Mouse (Mus musculus) ES-E14 (cell line): ENCODE results near the gene Erc2. TPM values are rescaled to one million over a fixed set of nuclear protein-coding genes. Genes with fewer than 3 reads are reported as not detected.

Source experiments
- DNase-seq: peaks from one replicate; pipeline ENCODE4 v3.0.0-alpha.2; 2013; ENCODE audit warnings: low read depth, low spot score
- H3K27ac ChIP-seq: 2 replicates; pipeline ENCODE4 v1.5.1; 2012; ENCODE audit warnings: low read depth, mild to moderate bottlenecking, low read length, moderate library complexity, mixed read lengths; ENCODE audit not compliant: poor library complexity, insufficient read depth, severe bottlenecking
- H3K36me3 ChIP-seq: 2 replicates; pipeline ENCODE4 v1.6.1; 2012; ENCODE audit warnings: mild to moderate bottlenecking, low read length, moderate library complexity, mixed read lengths; ENCODE audit not compliant: control insufficient read depth, poor library complexity, insufficient read depth, severe bottlenecking
- H3K4me1 ChIP-seq, 2 experiments: fragments of 150-350 bp in 1 of 2; sonication (generic) in 1 of 2; 2 replicates each; pipeline ENCODE4 v1.6.1; 2012; ENCODE audit warnings: low read length in 2 of 2, mild to moderate bottlenecking in 1 of 2, mixed read lengths in 1 of 2; ENCODE audit not compliant: control insufficient read depth in 2 of 2, insufficient read depth in 2 of 2, poor library complexity in 1 of 2
- H3K4me3 ChIP-seq, 2 experiments: fragments of 150-350 bp in 1 of 2; sonication (generic) in 1 of 2; 2 replicates each; pipeline ENCODE4 v1.5.1; 2012; ENCODE audit warnings: low read length in 2 of 2, low read depth in 1 of 2, mild to moderate bottlenecking in 1 of 2, mixed read lengths in 1 of 2; ENCODE audit not compliant: insufficient read depth in 1 of 2, poor library complexity in 1 of 2, severe bottlenecking in 1 of 2
- H3K9ac ChIP-seq: 2 replicates; pipeline ENCODE4 v1.6.1; 2012; ENCODE audit warnings: low read depth, mild to moderate bottlenecking, low read length, mixed read lengths; ENCODE audit not compliant: poor library complexity, insufficient read depth, severe bottlenecking
- H3K9me3 ChIP-seq: fragments of 150-350 bp; sonication (generic); 2 replicates; pipeline ENCODE4 v1.6.1; 2012; ENCODE audit warnings: low read depth, mild to moderate bottlenecking, low read length; ENCODE audit not compliant: control insufficient read depth, insufficient read depth
- CHD2 ChIP-seq: IDR thresholded peaks from 2 replicates; pipeline ENCODE4 v1.6.1; 2014; ENCODE audit warnings: mild to moderate bottlenecking, low read depth, low read length, inconsistent platforms
- HCFC1 ChIP-seq: IDR thresholded peaks from 2 replicates; pipeline ENCODE4 v1.6.1; 2012; ENCODE audit warnings: low read length, inconsistent platforms, borderline replicate concordance; ENCODE audit not compliant: insufficient read depth
- MAFK ChIP-seq: IDR thresholded peaks from 2 replicates; pipeline ENCODE4 v1.6.1; 2014; ENCODE audit warnings: mild to moderate bottlenecking, low read depth, low read length, inconsistent platforms; ENCODE audit not compliant: insufficient read depth
- ZC3H11A ChIP-seq: IDR thresholded peaks from 2 replicates; pipeline ENCODE4 v1.6.1; 2012; ENCODE audit warnings: low read depth, mild to moderate bottlenecking, inconsistent platforms, low read length, borderline replicate concordance
- ZNF384 ChIP-seq: IDR thresholded peaks from 2 replicates; pipeline ENCODE4 v1.6.1; 2012; ENCODE audit warnings: low read depth, low read length, inconsistent platforms
- in situ Hi-C, 2 experiments: fragments of 600-800 bp; cut with MboI; formaldehyde crosslinking; loops; one replicate each; pipeline ENCODE4 v1.15.1; 2025; ENCODE audit warnings: low sequenced_read_pairs in 2 of 2, inconsistent platforms in 1 of 2; ENCODE audit not compliant: unreplicated experiment in 2 of 2
- total RNA-seq: library from RNA; depleted of rRNA; stranded (reverse); fragments of 300-350 nt; gene quantifications from 2 replicates; pipeline ENCODE4 v1.2.3, GENCODE M21; 2012

The Erc2 gene
- total RNA-seq, 1 experiment, result 9.1 TPM

DNA sequence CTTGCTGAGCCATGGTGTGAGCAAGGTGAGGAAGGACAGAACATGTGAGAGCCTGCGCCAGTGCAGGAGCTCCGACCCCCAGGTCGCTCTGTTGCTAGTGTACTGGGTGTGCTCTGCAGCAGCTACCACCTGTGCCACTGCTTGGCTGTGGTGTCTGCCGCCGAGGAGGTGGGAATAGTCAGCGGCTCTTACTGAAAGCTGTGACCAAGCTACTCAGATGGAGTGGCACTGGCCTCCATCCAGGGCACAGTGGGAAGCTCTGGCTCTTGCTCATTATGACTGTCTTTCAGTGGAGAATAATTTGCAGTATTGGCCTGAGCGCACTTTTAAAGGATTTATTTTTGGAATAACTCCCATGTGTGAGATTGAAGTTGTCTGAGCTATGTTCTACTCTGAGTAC, 73.6 kb downstream of the Erc2 start:
- DNase-seq, result no peak
- TF ChIP-seq MAFK (no peak), HCFC1 (no peak), CHD2 (no peak), ZNF384 (no peak), ZC3H11A (no peak)
- H3K27ac ChIP-seq, result no peak overlapping the region
- no peaks in the 10 kb centered on the region for H3K36me3 ChIP-seq
- H3K4me1 ChIP-seq, result no peaks in the 10 kb centered on the region
- no peak overlapping the region for H3K9ac ChIP-seq
- H3K4me3 ChIP-seq, result no peak overlapping the region
- in situ Hi-C loops, result no loop called here
- peaks cover 3% of the 10 kb centered on the region; the same call in 1 of the 2 replicates for H3K9me3 ChIP-seq

DNA sequence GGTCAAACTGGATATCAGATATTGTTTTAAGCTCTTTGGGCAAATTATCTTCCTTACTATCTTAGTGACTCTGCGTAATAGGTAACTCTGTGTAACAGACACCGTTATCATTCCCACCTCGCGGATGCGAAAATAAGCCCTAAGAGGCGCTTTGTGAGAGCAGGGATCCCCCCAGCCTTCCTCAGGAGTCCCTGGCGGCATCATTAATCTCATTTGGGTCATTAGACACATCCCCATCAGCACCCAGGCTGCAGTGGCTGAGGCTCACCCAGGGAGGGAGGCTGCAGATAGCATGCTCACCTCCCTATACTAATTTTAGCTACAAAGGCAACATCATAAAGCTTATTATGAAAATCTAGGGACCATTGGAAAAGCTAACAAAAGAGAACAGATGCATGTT, 95.1 kb downstream of the Erc2 start:
- DNase-seq, result no peak
- Histone ChIP-seq H3K27ac (no peak overlapping the region), H3K9ac (no peak overlapping the region), H3K4me1 (no peaks in the 10 kb centered on the region), H3K4me3 (no peak overlapping the region), H3K9me3 (no peaks in the 10 kb centered on the region), H3K36me3 (no peaks in the 10 kb centered on the region)
- in situ Hi-C loops, result no loop called here
- TF ChIP-seq ZC3H11A (no peak), HCFC1 (no peak), CHD2 (no peak)

DNA sequence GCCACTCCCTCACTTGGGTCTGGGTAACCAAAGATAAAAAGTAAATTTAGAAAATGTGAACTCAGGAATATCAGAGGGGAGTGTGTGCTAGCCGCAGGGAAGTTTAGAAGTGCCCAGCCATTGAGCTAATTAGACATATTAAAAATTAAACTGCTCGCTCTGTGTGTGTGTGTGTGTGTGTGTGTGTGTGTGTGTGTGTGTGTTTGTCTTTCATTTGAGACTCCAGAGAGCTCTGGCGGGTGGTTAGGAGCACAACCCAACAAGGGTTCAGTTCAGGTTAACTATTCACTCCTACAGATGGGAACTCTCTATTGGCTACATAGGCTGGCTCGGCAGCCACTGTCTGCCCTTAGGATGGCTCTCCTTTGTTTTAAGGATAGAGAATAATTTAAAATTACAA, 97.4 kb downstream of the Erc2 start:
- TF ChIP-seq ZC3H11A, result no peak
- Histone ChIP-seq H3K4me3 (no peak overlapping the region), H3K9me3 (no peaks in the 10 kb centered on the region), H3K4me1 (no peaks in the 10 kb centered on the region), H3K27ac (no peak overlapping the region), H3K36me3 (no peaks in the 10 kb centered on the region), H3K9ac (no peak overlapping the region)
- in situ Hi-C loops, result no loop called here
- no peak for DNase-seq

GRCm38 (mm10) chr14:27720944-27721343, 98.7 kb downstream of the Erc2 start:
- in situ Hi-C loops, result no loop called here

GRCm38 (mm10) chr14:27721759-27722158, 99.5 kb downstream of the Erc2 start:
- Histone ChIP-seq H3K36me3 (no peaks in the 10 kb centered on the region), H3K4me3 (no peak overlapping the region), H3K9ac (no peak overlapping the region), H3K9me3 (no peaks in the 10 kb centered on the region), H3K4me1 (no peaks in the 10 kb centered on the region), H3K27ac (no peak overlapping the region)
- in situ Hi-C loops, result no loop called here
- DNase-seq, result no peak
- TF ChIP-seq HCFC1 (no peak), ZNF384 (no peak), MAFK (no peak), ZC3H11A (no peak), CHD2 (no peak)

More at GRCm38 (mm10) chr14:27720944-27721343, 98.7 kb downstream of the Erc2 start:
- no peaks in the 10 kb centered on the region for H3K36me3 ChIP-seq
- no peak for DNase-seq
- H3K27ac ChIP-seq, result no peak overlapping the region
- H3K9me3 ChIP-seq, result no peaks in the 10 kb centered on the region
- H3K4me3 ChIP-seq, result no peak overlapping the region
- H3K4me1 ChIP-seq, result no peaks in the 10 kb centered on the region
- no peak overlapping the region for H3K9ac ChIP-seq
- TF ChIP-seq MAFK, result no peak
- TF ChIP-seq ZNF384, result no peak
- no peak for TF ChIP-seq HCFC1
- TF ChIP-seq CHD2, result no peak
- no peak for TF ChIP-seq ZC3H11A
